Mouse (Mus musculus) spleen, postnatal 10 days (tissue): ENCODE data around the gene Olfr1258.
"Not testable (repeated sequence)": the region's sequence is repeated elsewhere in the genome, so short reads cannot be mapped to it uniquely, and the experiment has no call there.

ENCODE experiments used
- DNase-seq, 2 experiments: peaks; one replicate each; pipeline ENCODE4 v3.0.0; 2021 to 2022; ENCODE audit warnings: low spot score in 2 of 2

Gene Olfr1258

DNA sequence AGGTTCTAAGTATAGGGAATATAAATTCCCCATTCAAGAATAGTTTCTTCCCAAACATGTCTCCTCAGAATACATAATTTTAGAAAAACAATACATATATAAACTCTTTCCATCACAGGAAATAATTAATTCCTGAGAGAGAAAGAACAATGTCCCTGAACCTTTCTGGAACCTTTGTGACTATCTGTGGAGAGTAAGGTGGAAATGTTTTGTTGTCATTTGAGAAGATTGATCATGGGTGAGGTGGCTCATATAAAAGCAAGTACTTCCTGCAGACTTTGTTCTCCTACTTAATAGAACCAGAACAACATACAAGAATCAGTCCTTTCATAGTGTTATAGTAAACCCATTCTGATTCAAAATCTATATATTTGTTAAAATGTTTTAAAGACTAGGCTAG, at the start of gene Olfr1258:
Olfr1258 (plus strand) TSS at position 301 of the 400 bp plus-strand sequence.
- DNase-seq = no peak

DNA sequence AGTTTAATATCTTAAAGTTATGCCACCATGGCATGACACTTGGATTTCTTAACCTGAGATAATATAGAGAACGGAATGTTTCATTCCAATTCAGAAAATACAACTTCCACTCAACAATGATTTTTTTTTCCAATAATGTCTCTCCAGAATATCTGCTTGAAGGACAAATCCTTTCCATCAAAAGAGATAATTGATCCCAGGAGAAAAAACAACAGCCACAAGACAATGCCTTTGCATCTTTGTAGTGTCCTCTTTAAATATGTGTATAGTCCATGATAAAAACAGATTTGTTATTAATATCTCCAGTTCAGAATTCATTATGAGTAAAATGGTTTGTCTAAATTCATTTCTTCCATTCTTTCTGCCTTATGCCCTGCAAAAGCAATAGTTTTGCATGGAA, 49.0 kb upstream of the Olfr1258 start, which contains the start of gene Olfr1257:
Olfr1257 (plus strand) TSS at position 301 of the 400 bp plus-strand sequence.
- DNase-seq = no peak

DNA sequence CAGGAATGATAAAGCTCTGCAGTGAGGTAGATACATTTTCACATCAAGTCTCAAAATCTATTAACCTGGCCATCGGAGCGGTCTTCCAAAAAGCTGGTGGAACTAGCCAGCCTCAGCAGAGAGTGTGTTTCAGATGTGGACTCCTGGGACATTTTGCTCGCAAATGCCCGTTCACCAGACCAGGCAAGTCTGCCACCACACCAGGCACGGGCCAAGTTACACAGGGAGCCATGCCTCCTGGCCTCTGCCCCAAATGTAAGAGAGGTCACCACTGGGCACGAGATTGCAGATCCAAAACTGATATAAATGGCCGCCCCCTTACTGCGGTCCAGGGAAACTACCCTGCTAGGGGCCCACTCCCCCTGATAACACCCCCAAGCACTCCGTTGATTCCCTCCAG, 14.5 kb upstream of the Olfr1258 start:
- DNase-seq = not testable (repeated sequence)

DNA sequence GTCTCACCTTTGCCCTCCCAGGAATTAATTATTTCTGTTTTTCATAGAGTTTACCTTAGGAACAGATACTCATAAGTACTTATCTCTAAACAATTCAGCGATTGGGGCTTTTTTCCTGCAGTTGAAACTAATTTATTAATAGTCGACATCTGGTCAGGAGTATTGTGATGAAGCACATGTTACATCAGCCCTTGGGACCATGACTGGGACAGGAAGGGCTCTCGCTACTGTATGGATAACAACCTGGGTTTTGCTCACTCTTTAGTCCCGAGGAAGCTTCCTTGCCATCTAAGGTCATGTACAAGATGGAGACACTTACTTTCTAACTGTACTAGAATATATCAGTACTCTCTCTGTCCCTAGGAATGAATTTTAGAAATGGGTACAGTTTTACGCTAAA, 21.5 kb downstream of the Olfr1258 start, which contains the start of gene Olfr1259:
Olfr1259 (minus strand) TSS at position 101 of the 400 bp plus-strand sequence.
- no peak for DNase-seq

DNA sequence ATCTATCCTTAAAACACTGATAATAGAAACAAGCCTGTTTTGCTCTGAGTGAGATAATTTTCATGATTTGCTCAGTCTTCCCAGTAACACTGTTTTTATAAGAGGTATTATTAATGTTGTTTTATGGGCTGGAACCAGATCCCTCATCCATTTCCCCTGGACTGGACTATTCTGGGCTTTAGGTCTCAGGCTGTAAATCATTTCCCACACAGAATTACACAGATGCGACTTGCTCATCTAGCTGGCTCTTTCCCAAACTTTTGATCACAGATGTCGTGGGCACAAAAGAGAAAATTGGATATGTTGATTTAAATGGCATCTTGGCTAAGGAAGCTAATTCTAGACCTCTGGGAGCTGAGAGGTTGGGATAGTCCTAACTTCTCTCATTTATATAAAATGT, 47.1 kb downstream of the Olfr1258 start, which contains the start of gene Olfr1260:
Olfr1260 (plus strand) TSS at position 157 of the 400 bp plus-strand sequence.
- no peak for DNase-seq

DNA sequence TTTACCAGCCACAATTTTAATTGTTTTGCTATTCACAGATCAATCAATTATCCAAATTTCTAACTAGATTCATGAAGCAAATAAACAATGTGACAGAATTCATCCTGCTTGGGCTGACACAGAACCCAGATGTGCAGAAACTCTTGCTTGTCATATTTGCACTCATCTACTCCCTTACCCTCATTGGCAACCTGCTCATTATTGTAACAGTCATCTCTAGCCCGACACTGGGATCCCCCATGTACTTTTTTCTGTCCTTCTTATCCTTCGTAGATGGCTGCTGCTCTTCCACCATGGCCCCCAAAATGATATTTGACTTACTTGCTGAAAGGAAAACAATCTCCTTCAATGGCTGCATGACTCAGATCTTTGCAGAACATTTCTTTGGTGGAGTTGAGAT, 50.6 kb downstream of the Olfr1258 start:
- DNase-seq = no peak
